Mouse (Mus musculus): Measurements from ENCODE around the gene Gast. TPM values are rescaled to one million over a fixed set of nuclear protein-coding genes. Genes with fewer than 3 reads are reported as not detected.

Gast gene
- polyA plus RNA-seq (2014; fragmentation: Illumina TruSeq; extraction: RNeasy Lipid Tissue Mini Kit (QIAGEN cat#74804); ENCODE audit: low replicate concordance) = not detected

GRCm38 (mm10) chr11:100333944-100334457, at the start of gene Gast:
Gene Gast (plus strand): TSS chr11:100334407.

GRCm38 (mm10) chr11:100319492-100320171, 14.6 kb upstream of the Gast start, which contains the start of gene Eif1:
Gene Eif1 (plus strand): TSS chr11:100319885.

GRCm38 (mm10) chr11:100355972-100356818, 22.0 kb downstream of the Gast start, which contains the start of gene Hap1:
Gene Hap1 (minus strand): TSS chr11:100356128.

Other genes starting within 250 kb of the Gast start
- gene Krt32, start 246.2 kb upstream of the Gast start, polyA plus RNA-seq (2014; fragmentation: Illumina TruSeq; extraction: RNeasy Lipid Tissue Mini Kit (QIAGEN cat#74804); ENCODE audit: low replicate concordance) = not detected
- gene Krt35, start 238.2 kb upstream of the Gast start, polyA plus RNA-seq (2014; fragmentation: Illumina TruSeq; extraction: RNeasy Lipid Tissue Mini Kit (QIAGEN cat#74804); ENCODE audit: low replicate concordance) = not detected
- not detected for gene Krt36, start 228.8 kb upstream of the Gast start, polyA plus RNA-seq (2014; fragmentation: Illumina TruSeq; extraction: RNeasy Lipid Tissue Mini Kit (QIAGEN cat#74804); ENCODE audit: low replicate concordance)
- gene Krt13, start 212.8 kb upstream of the Gast start, polyA plus RNA-seq (2014; fragmentation: Illumina TruSeq; extraction: RNeasy Lipid Tissue Mini Kit (QIAGEN cat#74804); ENCODE audit: low replicate concordance) = not detected
- not detected for gene Krt15, start 198.5 kb upstream of the Gast start, polyA plus RNA-seq (2014; fragmentation: Illumina TruSeq; extraction: RNeasy Lipid Tissue Mini Kit (QIAGEN cat#74804); ENCODE audit: low replicate concordance)
- gene Krt19, start 185.7 kb upstream of the Gast start, polyA plus RNA-seq (2014; fragmentation: Illumina TruSeq; extraction: RNeasy Lipid Tissue Mini Kit (QIAGEN cat#74804); ENCODE audit: low replicate concordance) = 9.9 TPM
- gene Krt9, start 141.2 kb upstream of the Gast start, polyA plus RNA-seq (2014; fragmentation: Illumina TruSeq; extraction: RNeasy Lipid Tissue Mini Kit (QIAGEN cat#74804); ENCODE audit: low replicate concordance) = not detected
- gene Krt14, start 126.9 kb upstream of the Gast start, polyA plus RNA-seq (2014; fragmentation: Illumina TruSeq; extraction: RNeasy Lipid Tissue Mini Kit (QIAGEN cat#74804); ENCODE audit: low replicate concordance) = not detected
- not detected for gene Krt16, start 85.5 kb upstream of the Gast start, polyA plus RNA-seq (2014; fragmentation: Illumina TruSeq; extraction: RNeasy Lipid Tissue Mini Kit (QIAGEN cat#74804); ENCODE audit: low replicate concordance)
- not detected for gene Krt17, start 73.4 kb upstream of the Gast start, polyA plus RNA-seq (2014; fragmentation: Illumina TruSeq; extraction: RNeasy Lipid Tissue Mini Kit (QIAGEN cat#74804); ENCODE audit: low replicate concordance)
- gene Krt42, start 64.5 kb upstream of the Gast start, polyA plus RNA-seq (2014; fragmentation: Illumina TruSeq; extraction: RNeasy Lipid Tissue Mini Kit (QIAGEN cat#74804); ENCODE audit: low replicate concordance) = not detected
- 1,556 TPM for gene Eif1, start 14.5 kb upstream of the Gast start, polyA plus RNA-seq (2014; fragmentation: Illumina TruSeq; extraction: RNeasy Lipid Tissue Mini Kit (QIAGEN cat#74804); ENCODE audit: low replicate concordance)
- 0.22 TPM for gene Hap1, start 21.7 kb downstream of the Gast start, polyA plus RNA-seq (2014; fragmentation: Illumina TruSeq; extraction: RNeasy Lipid Tissue Mini Kit (QIAGEN cat#74804); ENCODE audit: low replicate concordance)
- gene Jup, start 63.4 kb downstream of the Gast start, polyA plus RNA-seq (2014; fragmentation: Illumina TruSeq; extraction: RNeasy Lipid Tissue Mini Kit (QIAGEN cat#74804); ENCODE audit: low replicate concordance) = 3.0 TPM
- not detected for gene P3h4, start 80.4 kb downstream of the Gast start, polyA plus RNA-seq (2014; fragmentation: Illumina TruSeq; extraction: RNeasy Lipid Tissue Mini Kit (QIAGEN cat#74804); ENCODE audit: low replicate concordance)
- not detected for gene Fkbp10, start 81.3 kb downstream of the Gast start, polyA plus RNA-seq (2014; fragmentation: Illumina TruSeq; extraction: RNeasy Lipid Tissue Mini Kit (QIAGEN cat#74804); ENCODE audit: low replicate concordance)
- gene Nt5c3b, start 107.4 kb downstream of the Gast start, polyA plus RNA-seq (2014; fragmentation: Illumina TruSeq; extraction: RNeasy Lipid Tissue Mini Kit (QIAGEN cat#74804); ENCODE audit: low replicate concordance) = 3.2 TPM
- not detected for gene Klhl10, start 107.5 kb downstream of the Gast start, polyA plus RNA-seq (2014; fragmentation: Illumina TruSeq; extraction: RNeasy Lipid Tissue Mini Kit (QIAGEN cat#74804); ENCODE audit: low replicate concordance)
- gene Klhl11, start 138.3 kb downstream of the Gast start, polyA plus RNA-seq (2014; fragmentation: Illumina TruSeq; extraction: RNeasy Lipid Tissue Mini Kit (QIAGEN cat#74804); ENCODE audit: low replicate concordance) = 2.3 TPM
- 28.1 TPM for gene Acly, start 193.6 kb downstream of the Gast start, polyA plus RNA-seq (2014; fragmentation: Illumina TruSeq; extraction: RNeasy Lipid Tissue Mini Kit (QIAGEN cat#74804); ENCODE audit: low replicate concordance)
- gene Ttc25, start 211.2 kb downstream of the Gast start, polyA plus RNA-seq (2014; fragmentation: Illumina TruSeq; extraction: RNeasy Lipid Tissue Mini Kit (QIAGEN cat#74804); ENCODE audit: low replicate concordance) = not detected
- 3.5 TPM for gene Cnp, start 240.5 kb downstream of the Gast start, polyA plus RNA-seq (2014; fragmentation: Illumina TruSeq; extraction: RNeasy Lipid Tissue Mini Kit (QIAGEN cat#74804); ENCODE audit: low replicate concordance)